Mouse (Mus musculus): ENCODE data around the gene Hoxb3. TPM values are rescaled to one million over a fixed set of nuclear protein-coding genes. Genes with fewer than 3 reads are reported as not detected.

Gene Hoxb3
- total RNA-seq, 2 experiments from 2014 or later: 0.38 to 0.54 TPM

DNA sequence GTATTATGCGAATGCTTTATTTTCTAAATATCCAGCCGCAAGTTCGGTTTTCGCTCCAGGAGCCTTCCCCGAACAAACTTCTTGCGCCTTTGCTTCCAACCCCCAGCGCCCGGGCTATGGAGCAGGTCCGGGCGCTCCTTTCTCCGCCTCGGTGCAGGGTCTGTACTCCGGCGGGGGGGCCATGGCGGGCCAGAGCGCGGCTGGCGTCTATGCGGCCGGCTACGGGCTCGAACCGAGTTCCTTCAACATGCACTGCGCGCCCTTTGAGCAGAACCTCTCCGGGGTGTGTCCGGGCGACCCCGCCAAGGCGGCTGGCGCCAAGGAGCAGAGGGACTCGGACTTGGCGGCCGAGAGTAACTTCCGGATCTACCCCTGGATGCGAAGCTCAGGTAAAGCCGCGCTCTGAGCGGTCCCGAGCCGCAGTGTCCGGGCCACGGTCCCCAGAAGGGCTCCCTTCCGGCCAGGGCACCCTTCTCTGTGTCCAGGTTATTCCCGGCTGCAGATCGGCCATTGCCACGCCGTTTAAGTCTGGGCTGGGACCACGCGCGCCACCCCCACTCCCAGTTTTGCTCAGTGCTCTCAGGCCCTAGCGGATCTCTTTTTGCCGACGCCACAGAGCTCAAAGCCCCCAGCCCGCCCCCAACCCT is 36.3 kb upstream of the Hoxb3 start:
- peak in 1 of 2 experiments; percentile 33 for DNase-seq
- intact Hi-C loops (cut with DNase I): no loop called here

GRCm38 (mm10) chr11:96287411-96287810 is 35.7 kb upstream of the Hoxb3 start:
- no peak for DNase-seq
- intact Hi-C loops (cut with DNase I): no loop called here

DNA sequence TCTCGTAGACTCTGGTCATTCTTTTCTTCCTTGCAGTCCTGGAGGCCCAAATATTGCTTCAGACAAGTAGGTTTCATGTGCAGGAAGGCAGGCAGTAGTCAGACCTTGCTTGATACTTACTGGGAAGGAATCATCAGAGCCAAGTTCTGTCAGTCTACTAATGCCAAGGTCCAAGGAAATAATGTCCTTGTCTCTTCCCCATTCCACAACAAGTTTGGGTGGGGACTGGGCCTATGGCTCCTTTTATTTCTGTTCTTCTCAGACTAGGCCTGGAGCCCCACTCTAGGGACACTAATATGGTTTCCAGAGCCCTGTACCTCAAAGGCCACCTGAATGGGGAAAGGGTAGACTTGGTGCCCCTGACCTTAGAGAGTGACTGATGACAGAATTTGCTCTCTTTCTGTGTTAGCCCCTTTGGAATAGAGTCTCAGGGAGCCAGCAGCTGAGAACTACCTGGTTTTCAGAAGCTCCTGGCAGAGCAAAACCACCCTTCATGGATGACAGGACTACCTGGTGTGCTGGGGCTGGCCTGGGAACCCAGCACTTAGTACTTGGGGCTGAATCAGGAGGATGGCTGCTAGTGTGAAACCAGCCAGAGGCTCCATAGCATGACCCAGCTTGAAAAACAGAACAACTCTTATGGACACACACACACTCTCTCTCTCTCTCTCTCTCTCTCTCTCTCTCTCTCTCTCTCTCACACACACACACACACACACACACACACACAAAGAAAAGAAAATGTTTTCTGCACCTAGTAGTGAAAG is 34.5 kb upstream of the Hoxb3 start:
- intact Hi-C loops (cut with DNase I): no loop called here

GRCm38 (mm10) chr11:96289293-96289692 is 33.8 kb upstream of the Hoxb3 start:
- intact Hi-C loops (cut with DNase I): no loop called here
- DNase-seq: no peak

More for the DNA sequence above, 34.5 kb upstream of the Hoxb3 start:
- DNase-seq: no peak

DNA sequence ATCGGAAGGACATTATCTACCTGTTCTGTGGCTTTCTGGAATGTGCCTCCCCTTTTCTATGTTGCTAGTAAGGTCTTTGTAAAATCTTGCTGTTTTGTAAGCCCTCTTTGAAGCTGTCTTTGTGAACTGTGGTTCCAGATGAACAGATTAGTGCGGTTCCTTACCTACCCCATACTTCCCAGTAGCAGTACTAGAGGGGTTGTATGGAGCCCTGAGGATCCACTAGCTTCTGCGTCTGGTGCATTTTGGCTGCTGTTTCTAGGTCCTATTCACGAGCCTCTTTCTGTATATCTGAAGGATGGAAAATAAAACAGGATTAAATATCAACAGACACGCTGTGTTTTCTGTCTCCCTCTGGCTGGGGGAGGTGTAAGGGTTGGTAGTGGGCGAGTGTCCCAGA is 33.3 kb upstream of the Hoxb3 start:
- DNase-seq: no peak
- intact Hi-C loops (cut with DNase I): no loop called here

- no peak for DNase-seq
- intact Hi-C loops (cut with DNase I): no loop called here
Measured at GRCm38 (mm10) chr11:96290705-96291355, 32.3 kb upstream of the Hoxb3 start.

DNA sequence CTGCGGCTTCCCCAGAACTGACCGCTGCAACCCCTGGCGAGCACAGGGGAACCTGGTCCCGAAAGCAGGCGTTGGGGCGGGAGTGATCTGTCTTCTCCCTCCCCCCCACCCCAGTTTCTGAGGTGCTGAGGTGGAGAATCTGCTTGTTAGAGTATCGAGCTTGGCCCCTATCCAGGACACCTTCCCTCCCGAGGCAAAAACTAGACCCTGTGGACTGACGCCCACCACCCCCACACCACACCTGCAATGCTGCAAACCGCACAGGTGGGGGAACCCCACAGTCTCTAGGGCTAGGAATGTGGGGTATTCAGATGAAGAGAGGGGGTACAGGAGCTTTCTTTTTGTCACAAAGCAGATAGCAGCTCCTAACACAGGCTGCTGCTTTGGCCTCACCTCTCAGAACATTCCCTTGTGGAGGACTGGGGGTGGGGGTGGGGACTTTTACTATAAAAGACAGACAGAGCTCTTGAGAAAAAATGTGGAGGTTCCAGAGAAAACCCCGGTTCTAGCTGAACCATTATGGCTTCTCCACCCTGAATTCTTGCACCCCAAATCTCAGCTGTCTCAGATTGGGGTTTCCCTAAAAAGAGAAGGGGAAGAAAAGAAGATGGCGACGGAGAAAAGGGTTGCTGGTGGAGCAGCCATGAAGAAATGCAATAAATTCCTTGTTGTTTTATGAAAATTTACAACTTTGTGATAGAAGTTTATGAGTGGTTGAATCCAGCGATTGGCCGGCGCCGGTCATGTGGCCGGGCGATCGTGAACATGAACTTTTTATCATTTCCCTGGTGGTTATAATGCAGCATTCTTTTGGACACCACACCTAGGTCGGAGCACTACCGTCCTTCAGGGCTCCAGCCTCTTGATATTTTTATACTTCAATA is 31.2 kb upstream of the Hoxb3 start, which contains the start of gene Hoxb6:
TSS of gene Hoxb6 (plus strand) at position 796 of the 884 bp plus-strand sequence.
- no peak for DNase-seq
- intact Hi-C loops (cut with DNase I): no loop called here

DNA sequence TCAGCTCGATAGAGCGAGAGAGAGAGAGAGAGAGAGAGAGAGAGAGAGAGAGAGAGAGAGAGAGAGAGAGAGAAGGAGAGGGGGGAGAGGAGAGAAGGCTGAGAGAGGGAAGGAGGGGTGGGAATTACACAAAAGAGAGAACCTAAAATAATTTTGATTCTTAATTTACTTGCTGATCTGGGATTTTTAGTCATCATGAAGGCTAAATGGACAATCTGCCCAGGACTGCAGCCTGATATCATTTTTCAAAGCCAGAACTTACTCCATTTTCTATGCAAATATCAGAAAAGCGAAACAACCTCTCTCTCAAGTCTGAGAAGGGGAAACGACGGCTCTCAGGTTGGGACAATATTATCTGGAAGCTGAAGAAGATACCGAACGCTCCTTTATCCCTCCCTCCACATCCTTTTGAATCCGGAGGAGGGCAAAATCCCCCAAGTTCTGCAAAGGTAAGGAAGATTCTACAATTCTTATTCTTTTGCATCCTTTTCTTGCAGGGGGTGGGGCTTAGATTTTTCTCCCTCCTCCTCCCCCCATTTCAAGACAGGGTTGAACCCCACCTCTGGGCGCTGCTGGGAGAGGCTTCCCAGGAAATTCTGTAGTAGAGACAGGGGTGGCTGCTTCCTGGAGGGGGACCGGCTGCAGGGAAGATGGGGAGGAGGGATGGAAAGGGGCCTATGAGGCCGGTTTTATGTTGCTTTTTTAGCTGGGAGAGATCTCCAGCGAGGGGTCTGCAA is 30.4 kb upstream of the Hoxb3 start:
- no peak for DNase-seq
- intact Hi-C loops (cut with DNase I): no loop called here

DNA sequence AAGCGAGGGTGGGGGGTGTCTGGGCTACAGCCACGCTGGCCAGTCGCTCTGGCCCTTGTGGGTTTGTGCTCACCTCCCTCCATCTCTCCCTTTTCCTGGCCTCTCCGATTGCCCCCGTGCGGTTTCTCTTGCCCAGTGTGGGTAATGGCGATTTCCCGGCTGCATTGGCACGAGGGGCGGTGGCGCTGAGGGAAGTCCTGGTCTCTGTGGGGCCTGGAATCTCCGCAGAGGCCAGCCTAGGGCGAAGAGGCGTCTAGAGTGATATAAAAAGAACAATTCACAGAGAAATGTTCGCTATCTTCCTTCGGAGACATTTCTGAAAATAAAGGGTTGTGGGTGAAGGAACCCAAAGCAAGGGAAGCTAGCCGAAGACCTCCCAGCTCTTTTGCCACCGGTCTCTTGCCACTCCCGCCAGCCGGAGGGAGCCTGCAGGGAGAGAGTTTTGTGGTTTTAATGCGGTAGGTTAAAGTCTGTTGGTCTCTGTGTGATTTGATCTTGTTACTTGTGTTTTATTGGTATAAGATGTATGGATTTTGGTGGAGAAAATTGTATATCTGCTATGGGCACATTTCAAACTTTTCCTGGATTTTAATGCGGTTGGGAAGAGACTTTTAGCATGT is 29.7 kb upstream of the Hoxb3 start:
- intact Hi-C loops (cut with DNase I): no loop called here

GRCm38 (mm10) chr11:96294245-96295091 is 28.7 kb upstream of the Hoxb3 start:
- intact Hi-C loops (cut with DNase I): no loop called here
- peak in 1 of 2 experiments; percentile 49 for DNase-seq

More for the DNA sequence above, 29.7 kb upstream of the Hoxb3 start:
- no peak for DNase-seq

DNA sequence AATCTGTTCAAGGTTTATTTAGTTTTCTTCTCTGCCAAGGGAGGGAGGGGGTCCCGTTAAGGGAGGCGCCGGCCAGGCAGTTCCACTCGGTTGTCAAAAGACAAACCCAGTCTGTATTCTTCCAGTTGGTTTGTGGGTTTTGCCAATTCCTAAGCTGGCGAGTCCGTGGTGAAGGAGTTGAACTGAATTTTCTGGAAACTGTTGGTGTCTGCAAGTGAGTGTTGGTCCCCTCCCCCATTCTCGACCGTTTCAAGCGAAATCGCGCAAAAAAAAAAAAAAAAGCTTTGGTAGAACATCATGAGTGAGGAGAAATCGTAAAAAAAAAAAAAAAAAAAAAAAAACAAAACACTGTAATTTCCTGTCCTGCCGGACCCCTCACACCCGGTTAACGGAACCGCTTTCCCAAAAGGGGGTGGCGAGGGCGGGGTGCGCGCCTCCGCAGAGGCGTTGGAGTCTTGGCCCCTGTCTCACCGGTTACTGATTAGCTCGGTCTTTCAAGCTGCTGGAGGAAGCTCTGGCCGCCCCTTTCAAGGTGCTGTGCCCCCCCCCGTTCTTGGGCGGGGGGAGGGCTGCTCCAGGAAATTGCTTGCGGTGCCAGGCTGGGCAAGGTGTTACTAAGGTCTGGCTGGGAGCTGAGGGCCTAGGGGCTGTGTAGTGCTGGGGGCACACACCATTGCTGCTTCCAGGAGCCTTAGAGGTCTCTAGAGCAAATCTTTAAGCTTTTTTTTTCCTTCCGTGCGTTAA is 27.9 kb upstream of the Hoxb3 start:
- intact Hi-C loops (cut with DNase I): no loop called here

DNA sequence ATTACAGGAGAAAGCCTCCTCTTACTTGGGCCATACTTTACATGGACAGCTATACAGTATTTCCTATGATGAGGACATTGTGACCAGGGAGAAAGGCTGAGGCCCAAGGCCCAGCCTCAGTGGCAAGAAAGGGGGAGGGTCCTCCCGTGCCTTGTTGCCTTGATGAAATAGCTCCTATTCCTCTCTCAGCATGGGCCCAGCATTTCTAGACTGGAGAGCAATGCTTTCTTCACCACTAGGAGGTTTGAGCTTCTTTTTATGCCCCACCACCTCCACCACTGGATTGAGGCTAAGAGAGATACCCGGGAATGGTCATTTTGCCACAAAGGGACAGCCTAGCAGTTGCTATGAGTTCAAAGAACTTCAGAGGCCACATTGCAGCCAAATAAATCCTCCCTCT is 26.1 kb upstream of the Hoxb3 start:
- intact Hi-C loops (cut with DNase I): no loop called here
- DNase-seq: no peak

More for the DNA sequence above, 27.9 kb upstream of the Hoxb3 start:
- no peak for DNase-seq

DNA sequence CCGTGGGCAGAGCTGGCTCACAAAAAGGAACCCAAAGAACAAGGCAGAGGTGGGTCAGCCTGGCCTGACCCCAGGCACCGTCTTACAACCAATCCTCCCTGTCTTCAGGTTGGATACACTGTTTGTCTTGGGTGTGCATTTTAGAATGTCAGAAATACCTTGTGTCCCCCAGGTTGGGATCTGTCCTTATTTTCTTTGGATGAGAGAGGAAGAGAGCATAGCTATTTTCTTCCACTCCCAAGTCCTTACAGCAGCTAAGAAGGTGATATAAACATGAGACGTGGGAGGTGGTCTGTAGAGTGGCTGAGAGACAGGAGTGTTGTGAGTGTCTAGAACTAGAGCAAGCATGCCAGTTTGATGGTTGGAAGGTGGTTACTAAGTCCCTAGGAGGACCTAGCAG is 25.7 kb upstream of the Hoxb3 start:
- intact Hi-C loops (cut with DNase I): no loop called here
- no peak for DNase-seq

DNA sequence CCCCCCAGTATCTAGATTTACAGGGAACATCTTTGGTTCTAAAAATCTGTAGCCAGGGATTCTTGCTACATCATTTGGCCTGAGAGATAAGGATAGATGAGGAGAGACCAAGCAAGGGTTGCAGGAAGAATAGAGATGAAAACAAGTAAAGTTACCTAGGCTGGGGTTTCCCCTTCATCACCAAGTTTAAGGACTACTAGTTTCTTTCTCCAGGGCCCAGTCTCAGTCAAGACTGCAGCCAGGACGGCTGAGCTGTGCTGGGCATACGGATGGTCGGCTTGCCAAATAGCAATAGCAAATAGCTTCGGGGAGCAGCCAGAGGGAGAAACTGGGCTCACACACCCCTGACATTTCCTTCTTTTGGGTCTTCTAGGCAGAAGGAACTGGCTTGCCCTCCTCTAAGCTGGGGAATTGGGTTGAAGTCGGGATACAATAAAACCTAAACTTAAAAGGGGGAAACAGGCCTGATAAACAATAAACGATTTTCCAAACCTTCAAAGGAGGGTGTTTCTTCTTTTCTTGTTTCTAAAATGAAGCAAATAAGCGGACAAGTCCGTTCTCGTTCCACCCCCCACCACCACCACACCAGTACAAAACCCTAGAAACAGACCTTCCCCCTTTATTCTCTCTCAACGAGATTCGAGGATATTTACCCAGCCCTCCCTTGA is 25.0 kb upstream of the Hoxb3 start:
- intact Hi-C loops (cut with DNase I): no loop called here

DNA sequence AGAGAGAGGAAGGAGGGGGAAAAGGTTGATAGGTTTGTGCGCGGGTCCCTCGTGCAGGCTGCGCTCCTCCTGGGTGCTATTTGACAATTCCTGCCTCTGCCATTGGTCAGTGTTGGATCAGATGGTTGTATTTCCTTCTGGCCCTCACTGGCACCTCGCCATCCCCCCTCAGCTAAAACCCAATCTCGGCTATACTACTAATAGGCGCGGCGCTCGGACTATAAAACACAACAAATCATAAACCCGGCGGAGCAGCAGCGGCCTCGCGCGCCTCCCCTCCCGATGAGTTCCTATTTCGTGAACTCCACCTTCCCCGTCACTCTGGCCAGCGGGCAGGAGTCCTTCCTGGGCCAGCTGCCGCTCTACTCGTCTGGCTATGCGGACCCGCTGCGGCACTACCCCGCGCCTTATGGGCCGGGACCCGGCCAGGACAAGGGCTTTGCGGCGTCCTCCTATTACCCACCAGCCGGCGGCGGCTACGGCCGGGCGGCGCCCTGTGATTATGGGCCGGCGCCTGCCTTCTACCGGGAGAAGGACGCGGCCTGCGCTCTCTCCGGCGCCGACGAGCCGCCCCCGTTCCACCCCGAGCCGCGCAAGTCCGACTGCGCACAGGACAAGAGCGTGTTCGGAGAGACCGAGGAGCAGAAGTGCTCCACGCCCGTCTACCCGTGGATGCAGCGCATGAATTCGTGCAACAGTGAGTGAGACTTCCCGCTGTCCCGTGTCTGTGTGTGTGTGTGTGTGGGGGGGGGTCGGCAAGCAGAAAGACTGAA is 24.0 kb upstream of the Hoxb3 start:
- intact Hi-C loops (cut with DNase I): no loop called here
- DNase-seq: no peak

More for the DNA sequence above, 25.0 kb upstream of the Hoxb3 start:
- no peak for DNase-seq

DNA sequence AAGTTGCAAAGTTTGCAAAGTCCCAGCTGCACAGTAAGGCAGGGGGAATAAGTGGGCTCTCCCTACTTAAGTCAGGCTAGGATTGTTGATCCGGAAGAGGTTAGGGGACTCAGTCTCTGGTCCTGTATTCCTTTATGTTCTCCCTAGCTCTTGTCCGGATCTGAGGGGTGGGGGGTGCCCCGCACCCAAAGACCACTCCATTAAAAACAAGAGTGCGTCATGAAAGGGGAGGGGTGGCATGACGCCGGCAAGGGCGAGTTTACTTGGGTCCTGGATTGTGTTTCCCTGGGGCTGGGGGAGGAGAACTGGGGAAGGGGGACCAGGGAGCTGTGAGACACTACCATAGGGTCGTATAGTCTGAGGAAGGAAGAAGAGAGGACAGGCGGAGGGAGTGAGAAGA is 23.3 kb upstream of the Hoxb3 start:
- no peak for DNase-seq
- intact Hi-C loops (cut with DNase I): loop anchor here (5.0 kb wide), 2 partner anchors 113 to 238 kb away; no protein-coding TSS in a partner anchor

All from gastrocnemius, postnatal 36 days (tissue).